Mouse (Mus musculus): Measurements from ENCODE around the gene Trmt2a. TPM values are rescaled to one million over a fixed set of nuclear protein-coding genes. Genes with fewer than 3 reads are reported as not detected.

Gene Trmt2a
- polyA plus RNA-seq, 1 experiment from 2014 or later, result 83.4 TPM

DNA sequence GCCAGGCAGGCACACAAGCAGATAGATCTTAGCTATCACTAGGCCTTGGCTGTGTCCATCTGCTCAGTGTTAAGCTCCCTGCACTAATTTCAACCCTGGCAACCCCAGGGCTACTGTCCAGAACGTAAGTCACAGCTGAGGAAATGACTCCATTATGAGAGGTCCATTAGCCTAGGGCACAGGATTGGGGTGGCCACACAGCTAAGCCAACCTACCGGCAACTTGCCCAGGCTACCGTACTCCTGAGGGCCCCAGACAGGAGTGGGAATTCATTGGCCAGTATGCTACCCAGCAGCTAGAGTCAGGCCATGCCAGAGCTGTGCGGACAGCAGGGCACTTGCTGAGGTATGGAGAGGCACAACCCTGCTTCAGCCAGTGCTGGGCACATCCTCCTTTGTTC, 19.6 kb upstream of the Trmt2a start:
- ATAC-seq (ENCODE audit: low FRiP score, low TSS enrichment), result no peak
- Histone ChIP-seq H3K4me2 (replicated peaks; ENCODE audit: low read depth, low read length) (no peak overlapping the region), H3K9ac (ENCODE audit: low read depth, low read length) (no peak overlapping the region), H3K27me3 (ENCODE audit: control insufficient read depth, insufficient read depth, low read length) (no peaks in the 10 kb centered on the region), H3K27ac (ENCODE audit: low read depth, low read length) (no peak overlapping the region), H3K4me3 (ENCODE audit: low read length) (no peak overlapping the region), H3K36me3 (ENCODE audit: control insufficient read depth, insufficient read depth, low read length) (peaks cover 45% of the 10 kb centered on the region), H3K4me1 (ENCODE audit: control insufficient read depth, insufficient read depth, low read length) (peaks cover 16% of the 10 kb centered on the region; the same call in 1 of the 2 replicates), H3K9me3 (ENCODE audit: control insufficient read depth, low read length) (no peaks in the 10 kb centered on the region)
- 89% methylated on average over 4 of the region's 4 CpGs for WGBS

GRCm38 (mm10) chr16:18229622-18230021, 18.9 kb upstream of the Trmt2a start:
- no peaks in the 10 kb centered on the region for H3K27me3 ChIP-seq (ENCODE audit: control insufficient read depth, insufficient read depth, low read length)
- no peak for ATAC-seq (ENCODE audit: low FRiP score, low TSS enrichment)
- peaks cover 37% of the 10 kb centered on the region for H3K36me3 ChIP-seq (ENCODE audit: control insufficient read depth, insufficient read depth, low read length)
- WGBS, result 82% methylated on average over 11 of the region's 11 CpGs
- no peak overlapping the region for H3K27ac ChIP-seq (ENCODE audit: low read depth, low read length)
- H3K9me3 ChIP-seq (ENCODE audit: control insufficient read depth, low read length), result no peaks in the 10 kb centered on the region
- peaks cover 18% of the 10 kb centered on the region; the same call in 1 of the 2 replicates for H3K4me1 ChIP-seq (ENCODE audit: control insufficient read depth, insufficient read depth, low read length)
- no peak overlapping the region for H3K4me3 ChIP-seq (ENCODE audit: low read length)
- H3K4me2 ChIP-seq (replicated peaks; ENCODE audit: low read depth, low read length), result no peak overlapping the region
- no peak overlapping the region for H3K9ac ChIP-seq (ENCODE audit: low read depth, low read length)

DNA sequence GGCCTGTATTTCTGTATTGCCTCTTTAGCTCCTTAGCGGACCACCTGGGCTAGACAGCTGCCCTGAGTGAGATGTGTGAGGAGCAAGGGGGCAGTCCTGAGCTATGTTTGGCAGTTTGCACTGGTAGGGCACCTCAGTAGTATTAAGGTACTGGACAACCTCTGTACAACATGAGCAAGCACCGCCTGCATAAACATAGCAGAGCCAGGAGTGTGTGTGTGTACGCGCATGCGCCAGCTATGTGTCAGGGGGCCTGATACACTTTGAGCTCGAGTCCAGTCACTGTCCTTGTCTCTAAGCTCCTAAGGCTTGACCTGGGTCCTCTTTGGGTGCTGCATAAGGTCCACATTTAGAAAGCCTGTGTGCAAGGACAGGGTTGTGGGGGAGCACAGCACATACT, 17.9 kb upstream of the Trmt2a start:
- Histone ChIP-seq H3K9me3 (ENCODE audit: control insufficient read depth, low read length) (no peaks in the 10 kb centered on the region), H3K4me2 (replicated peaks; ENCODE audit: low read depth, low read length) (no peak overlapping the region), H3K4me3 (ENCODE audit: low read length) (no peak overlapping the region), H3K4me1 (ENCODE audit: control insufficient read depth, insufficient read depth, low read length) (peaks cover 19% of the 10 kb centered on the region; the same call in 1 of the 2 replicates), H3K27ac (ENCODE audit: low read depth, low read length) (no peak overlapping the region), H3K9ac (ENCODE audit: low read depth, low read length) (no peak overlapping the region), H3K36me3 (ENCODE audit: control insufficient read depth, insufficient read depth, low read length) (peaks cover 27% of the 10 kb centered on the region), H3K27me3 (ENCODE audit: control insufficient read depth, insufficient read depth, low read length) (no peaks in the 10 kb centered on the region)
- no peak for ATAC-seq (ENCODE audit: low FRiP score, low TSS enrichment)
- WGBS, result 89% methylated on average over 6 of the region's 6 CpGs

DNA sequence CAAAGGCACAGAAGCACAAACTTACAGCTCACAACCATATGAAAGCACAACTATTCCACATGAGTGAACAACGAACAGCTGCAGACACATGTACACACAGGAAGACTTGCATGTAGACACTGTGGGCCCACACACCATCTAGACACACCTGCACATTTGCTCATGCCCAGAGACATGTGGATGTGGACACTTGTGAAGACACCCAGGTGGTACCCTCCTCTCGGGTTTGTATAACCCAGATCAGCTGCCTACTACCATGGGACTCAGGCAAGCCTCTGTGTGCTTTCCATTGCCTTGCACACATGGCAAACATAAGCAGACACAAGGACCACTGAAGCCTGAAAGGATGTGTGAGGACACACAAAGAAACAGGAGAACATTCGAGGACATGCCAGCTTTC, 17.4 kb upstream of the Trmt2a start:
- Histone ChIP-seq H3K4me3 (ENCODE audit: low read length) (no peak overlapping the region), H3K27ac (ENCODE audit: low read depth, low read length) (no peak overlapping the region), H3K36me3 (ENCODE audit: control insufficient read depth, insufficient read depth, low read length) (peaks cover 23% of the 10 kb centered on the region), H3K9ac (ENCODE audit: low read depth, low read length) (no peak overlapping the region), H3K4me2 (replicated peaks; ENCODE audit: low read depth, low read length) (no peak overlapping the region), H3K9me3 (ENCODE audit: control insufficient read depth, low read length) (no peaks in the 10 kb centered on the region), H3K4me1 (ENCODE audit: control insufficient read depth, insufficient read depth, low read length) (peaks cover 23% of the 10 kb centered on the region; the same call in 1 of the 2 replicates), H3K27me3 (ENCODE audit: control insufficient read depth, insufficient read depth, low read length) (no peaks in the 10 kb centered on the region)
- ATAC-seq (ENCODE audit: low FRiP score, low TSS enrichment), result no peak
- 86% methylated on average over 3 of the region's 3 CpGs for WGBS

GRCm38 (mm10) chr16:18231451-18231850, 17.0 kb upstream of the Trmt2a start:
- Histone ChIP-seq H3K4me2 (replicated peaks; ENCODE audit: low read depth, low read length) (no peak overlapping the region), H3K9me3 (ENCODE audit: control insufficient read depth, low read length) (no peaks in the 10 kb centered on the region), H3K4me3 (ENCODE audit: low read length) (no peak overlapping the region), H3K27me3 (ENCODE audit: control insufficient read depth, insufficient read depth, low read length) (no peaks in the 10 kb centered on the region), H3K4me1 (ENCODE audit: control insufficient read depth, insufficient read depth, low read length) (peaks cover 26% of the 10 kb centered on the region; the same call in 1 of the 2 replicates), H3K9ac (ENCODE audit: low read depth, low read length) (0 out of 2 replicates have a peak overlapping the region, but pooled peaks have one; percentile 12), H3K36me3 (ENCODE audit: control insufficient read depth, insufficient read depth, low read length) (peaks cover 19% of the 10 kb centered on the region), H3K27ac (ENCODE audit: low read depth, low read length) (no peak overlapping the region)
- 86% methylated on average over 4 of the region's 4 CpGs for WGBS
- ATAC-seq (ENCODE audit: low FRiP score, low TSS enrichment), result no peak

GRCm38 (mm10) chr16:18233451-18233850, 15.0 kb upstream of the Trmt2a start:
- no peaks in the 10 kb centered on the region for H3K9me3 ChIP-seq (ENCODE audit: control insufficient read depth, low read length)
- H3K27me3 ChIP-seq (ENCODE audit: control insufficient read depth, insufficient read depth, low read length), result no peaks in the 10 kb centered on the region
- H3K4me2 ChIP-seq (replicated peaks; ENCODE audit: low read depth, low read length), result 0 out of 2 replicates have a peak overlapping the region, but pooled peaks have one; percentile 2
- ATAC-seq (ENCODE audit: low FRiP score, low TSS enrichment), result no peak
- H3K4me1 ChIP-seq (ENCODE audit: control insufficient read depth, insufficient read depth, low read length), result peaks cover 26% of the 10 kb centered on the region; the same call in 1 of the 2 replicates
- 41% methylated on average over 1 of the region's 1 CpGs for WGBS
- H3K36me3 ChIP-seq (ENCODE audit: control insufficient read depth, insufficient read depth, low read length), result peaks cover 9% of the 10 kb centered on the region
- peak overlapping the region; percentile 88; the same call in 1 of the 2 replicates for H3K9ac ChIP-seq (ENCODE audit: low read depth, low read length)
- peak overlapping the region; percentile 91; the same call in 1 of the 2 replicates for H3K4me3 ChIP-seq (ENCODE audit: low read length)
- no peak overlapping the region for H3K27ac ChIP-seq (ENCODE audit: low read depth, low read length)

- no peak; the same call in 1 of the 2 replicates for ATAC-seq (ENCODE audit: low FRiP score, low TSS enrichment)
- WGBS, result 17% methylated on average over 13 of the region's 13 CpGs
- Histone ChIP-seq H3K9ac (ENCODE audit: low read depth, low read length) (peak overlapping the region; percentile 88), H3K9me3 (ENCODE audit: control insufficient read depth, low read length) (no peaks in the 10 kb centered on the region), H3K4me1 (ENCODE audit: control insufficient read depth, insufficient read depth, low read length) (peaks cover 26% of the 10 kb centered on the region; the same call in 1 of the 2 replicates), H3K27ac (ENCODE audit: low read depth, low read length) (peak overlapping the region; percentile 59; the same call in 1 of the 2 replicates), H3K27me3 (ENCODE audit: control insufficient read depth, insufficient read depth, low read length) (no peaks in the 10 kb centered on the region), H3K36me3 (ENCODE audit: control insufficient read depth, insufficient read depth, low read length) (peaks cover 14% of the 10 kb centered on the region), H3K4me3 (ENCODE audit: low read length) (peak overlapping the region; percentile 91), H3K4me2 (replicated peaks; ENCODE audit: low read depth, low read length) (peak overlapping the region; percentile 85)
These were observed 14.4 kb upstream of the Trmt2a start for GRCm38 (mm10) chr16:18233919-18234670.

DNA sequence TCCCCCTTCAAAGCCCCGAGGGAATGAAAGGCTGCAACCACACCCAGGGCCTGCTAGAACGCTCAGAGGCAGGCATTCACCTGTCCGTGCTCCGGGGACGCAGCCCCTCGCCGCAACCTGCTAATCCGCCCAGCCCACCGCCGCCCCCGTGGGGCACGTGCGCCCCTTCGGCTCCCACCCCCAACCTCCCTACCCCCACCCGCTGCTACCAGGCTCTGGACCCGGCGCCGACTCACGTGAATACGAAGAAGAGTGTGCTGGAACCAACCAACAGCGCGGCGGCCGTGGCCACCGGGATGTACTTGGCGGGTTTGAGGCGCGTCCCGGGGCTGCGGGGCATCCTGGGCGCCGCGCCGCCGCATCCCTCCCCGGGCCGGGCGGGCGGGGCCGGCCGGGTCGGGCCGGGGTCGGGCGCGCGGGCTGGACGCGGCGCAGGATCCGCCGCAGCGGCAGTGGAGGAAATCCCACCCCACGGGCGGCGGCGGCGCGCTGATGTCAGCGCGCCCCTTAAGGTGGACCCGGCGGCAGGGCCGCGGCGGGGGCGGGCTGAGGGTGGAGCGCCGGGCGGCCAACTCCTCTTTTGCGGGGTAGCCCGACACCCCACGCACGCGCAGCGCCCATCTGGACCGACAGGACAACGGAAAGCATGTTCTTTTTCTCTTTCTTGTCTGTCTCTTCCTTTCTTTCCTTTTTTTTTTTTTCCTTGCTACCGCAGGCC, 13.6 kb upstream of the Trmt2a start, which contains the start of gene Zdhhc8:
TSS of gene Zdhhc8 (minus strand) at position 466 of the 718 bp plus-strand sequence.
- peaks cover 24% of the 10 kb centered on the region; the same call in 1 of the 2 replicates for H3K4me1 ChIP-seq (ENCODE audit: control insufficient read depth, insufficient read depth, low read length)
- peak within 1 kb of the TSS; percentile 91 for H3K4me3 ChIP-seq (ENCODE audit: low read length)
- WGBS, result under 1% methylated on average over 54 of the region's 79 CpGs
- H3K36me3 ChIP-seq (ENCODE audit: control insufficient read depth, insufficient read depth, low read length), result peaks cover 20% of the 10 kb centered on the region
- peak; percentile 81 for ATAC-seq (ENCODE audit: low FRiP score, low TSS enrichment)
- peak within 1 kb of the TSS; percentile 88 for H3K9ac ChIP-seq (ENCODE audit: low read depth, low read length)
- peak within 1 kb of the TSS; percentile 88 for H3K27ac ChIP-seq (ENCODE audit: low read depth, low read length)
- H3K9me3 ChIP-seq (ENCODE audit: control insufficient read depth, low read length), result no peaks in the 10 kb centered on the region
- H3K4me2 ChIP-seq (replicated peaks; ENCODE audit: low read depth, low read length), result peak within 1 kb of the TSS; percentile 85
- H3K27me3 ChIP-seq (ENCODE audit: control insufficient read depth, insufficient read depth, low read length), result no peaks in the 10 kb centered on the region

Data from kidney, embryonic 14.5 days (tissue).